Mouse (Mus musculus): ENCODE data around the gene Dda1. TPM values are rescaled to one million over a fixed set of nuclear protein-coding genes. Genes with fewer than 3 reads are reported as not detected.

Gene Dda1
- total RNA-seq, 2 experiments from 2014 or later, result 42.0 to 46.2 TPM

GRCm38 (mm10) chr8:71496481-71496880, 27.5 kb downstream of the Dda1 start:
- DNase-seq, result peak; percentile 96

DNA sequence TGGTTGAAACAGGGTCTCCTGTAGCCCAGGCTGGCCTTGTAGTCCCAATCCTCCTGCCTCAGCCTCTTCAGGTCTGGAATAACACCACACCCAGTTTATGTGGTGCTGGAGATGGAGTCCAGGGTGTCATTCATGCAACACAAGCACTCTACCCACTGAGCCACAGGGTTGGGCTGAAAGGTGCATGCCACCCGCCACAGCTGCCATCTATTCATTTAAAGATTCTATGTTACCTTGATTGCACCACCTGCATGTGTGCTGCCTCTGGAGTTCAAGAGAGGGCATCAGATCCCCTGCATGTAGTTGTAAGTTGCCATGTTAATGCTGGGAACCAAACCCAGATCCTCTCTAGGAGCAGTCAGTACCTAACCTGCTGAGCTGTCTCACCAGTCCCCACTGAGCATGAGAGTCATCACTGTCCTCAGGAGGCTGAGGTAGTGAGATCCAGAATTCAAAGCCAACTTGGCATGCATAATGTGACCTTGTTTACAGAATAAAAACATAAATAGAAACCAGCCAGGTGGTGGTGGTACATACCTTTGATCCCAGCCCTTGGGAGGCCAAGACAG, 28.2 kb downstream of the Dda1 start:
- DNase-seq, result no peak

DNA sequence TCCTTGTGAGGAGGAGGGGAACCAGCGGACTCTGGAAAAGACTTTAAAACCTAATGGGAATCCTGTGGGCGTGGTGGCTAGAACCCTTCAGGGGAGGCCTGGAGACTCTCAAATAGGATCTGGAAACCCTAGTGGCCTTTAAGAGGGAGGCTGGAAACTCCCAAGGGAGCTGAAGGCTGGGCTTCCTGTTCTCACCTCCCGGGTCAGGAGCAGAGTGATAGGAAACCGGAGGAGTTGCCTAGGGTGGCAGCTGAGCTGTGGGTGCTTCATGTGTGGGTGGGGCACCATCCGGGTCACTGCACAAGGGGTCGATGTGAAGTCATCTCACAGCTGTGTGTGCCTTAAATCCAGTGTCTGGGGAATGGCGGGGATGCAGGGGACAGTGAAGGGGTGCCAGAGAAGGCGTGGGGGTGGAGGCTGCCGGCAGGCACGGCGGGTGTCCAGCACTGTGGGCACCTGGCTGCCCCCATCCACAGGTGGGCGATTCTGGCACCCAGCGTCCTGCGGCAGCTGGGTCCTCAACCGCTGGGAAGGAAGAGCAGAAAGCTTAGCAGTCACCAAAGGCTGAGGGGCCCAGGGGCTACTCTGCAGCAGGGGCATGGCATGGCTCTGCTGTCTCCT, 29.0 kb downstream of the Dda1 start:
- no peak for DNase-seq

DNA sequence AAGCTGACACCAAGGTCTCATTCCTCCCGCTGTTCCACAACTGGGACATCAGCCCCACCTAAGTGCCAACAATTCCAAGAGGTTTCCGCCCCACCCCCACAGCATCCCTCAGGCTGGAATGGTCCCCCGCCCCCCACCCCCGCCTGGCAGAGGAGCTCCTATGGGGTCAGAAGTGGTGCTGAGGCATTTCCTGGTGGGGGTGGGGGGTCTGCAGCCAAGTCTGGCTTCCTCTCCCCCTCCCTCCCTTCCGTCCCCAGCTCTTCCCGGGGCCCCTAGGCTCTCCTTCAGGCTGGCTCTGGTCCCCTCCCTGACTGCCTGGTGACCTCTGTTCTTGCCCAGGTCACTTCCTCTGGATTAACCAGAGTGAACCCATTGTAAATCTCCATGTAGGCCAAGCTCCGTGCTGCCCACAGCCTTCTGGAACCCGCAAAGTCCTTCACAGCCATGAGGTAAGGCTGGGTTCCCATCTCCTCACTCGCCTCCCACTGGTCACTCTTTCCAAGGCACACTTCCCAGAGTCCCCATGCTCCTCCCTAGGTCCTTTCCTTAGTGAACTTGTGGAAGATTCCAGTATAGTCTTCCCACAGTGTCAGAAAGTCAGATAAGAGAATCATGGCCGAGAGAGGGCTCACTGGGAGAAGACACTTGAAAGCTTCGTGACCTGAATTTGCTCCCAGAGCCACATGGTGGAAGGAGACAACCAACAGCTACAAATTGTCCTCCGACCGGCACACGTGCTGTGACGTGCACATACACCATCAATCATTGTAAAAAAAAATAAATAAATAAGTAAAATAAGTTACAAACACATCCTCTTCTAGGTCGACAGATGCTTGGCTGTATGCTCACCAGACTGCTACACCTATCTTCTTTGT, 30.1 kb downstream of the Dda1 start:
- no peak for DNase-seq

GRCm38 (mm10) chr8:71504349-71504748, 35.4 kb downstream of the Dda1 start:
- DNase-seq, result no peak

- no peak for DNase-seq
Measured at GRCm38 (mm10) chr8:71505326-71505725, 36.3 kb downstream of the Dda1 start.

DNA sequence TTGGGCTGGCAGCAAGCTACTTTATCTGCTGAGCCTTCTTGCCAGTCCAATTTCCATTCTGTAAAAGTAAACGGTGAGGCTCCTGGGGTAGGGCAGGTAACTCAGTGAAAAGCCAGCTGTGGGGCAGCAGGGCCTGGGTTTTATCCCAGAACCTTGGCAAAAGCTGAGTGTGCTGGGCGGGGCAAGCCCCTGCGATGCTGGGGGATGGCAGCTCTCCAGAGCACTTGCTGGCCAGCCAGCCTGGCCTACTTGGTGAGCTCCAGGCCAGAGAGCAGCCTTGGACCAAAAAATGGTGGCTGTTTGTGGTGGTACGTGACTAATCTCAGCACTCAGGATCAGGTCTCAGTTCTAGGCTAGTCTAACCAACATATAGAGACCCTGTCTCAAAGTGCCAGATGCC, 37.0 kb downstream of the Dda1 start:
- no peak for DNase-seq

DNA sequence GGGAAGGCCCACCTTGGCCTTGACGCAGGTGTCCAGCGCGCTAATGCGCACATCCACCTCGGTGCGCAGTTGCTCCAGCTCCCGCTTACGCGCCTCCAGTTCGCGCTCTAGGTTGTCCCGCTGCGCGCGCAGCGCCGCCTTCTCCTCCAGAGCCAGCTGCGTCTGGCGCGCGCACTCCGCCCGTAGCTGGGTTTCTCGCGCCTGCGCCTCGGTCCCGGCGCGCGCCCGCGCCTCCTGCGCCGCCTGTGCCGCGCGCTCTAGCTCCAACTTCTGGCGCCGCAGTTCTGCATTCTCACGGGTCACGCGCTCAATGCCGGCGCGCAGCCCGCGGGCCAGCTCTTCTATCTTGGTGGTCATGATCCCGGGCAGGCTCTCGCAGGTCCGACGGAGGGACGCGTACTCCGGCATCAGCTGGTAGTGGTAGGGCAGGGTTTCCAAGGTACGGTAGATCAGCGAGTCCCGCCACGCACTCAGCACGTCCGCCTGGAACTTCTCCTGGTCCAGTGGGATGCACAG, 38.6 kb downstream of the Dda1 start:
- DNase-seq, result peak; percentile 82

DNA sequence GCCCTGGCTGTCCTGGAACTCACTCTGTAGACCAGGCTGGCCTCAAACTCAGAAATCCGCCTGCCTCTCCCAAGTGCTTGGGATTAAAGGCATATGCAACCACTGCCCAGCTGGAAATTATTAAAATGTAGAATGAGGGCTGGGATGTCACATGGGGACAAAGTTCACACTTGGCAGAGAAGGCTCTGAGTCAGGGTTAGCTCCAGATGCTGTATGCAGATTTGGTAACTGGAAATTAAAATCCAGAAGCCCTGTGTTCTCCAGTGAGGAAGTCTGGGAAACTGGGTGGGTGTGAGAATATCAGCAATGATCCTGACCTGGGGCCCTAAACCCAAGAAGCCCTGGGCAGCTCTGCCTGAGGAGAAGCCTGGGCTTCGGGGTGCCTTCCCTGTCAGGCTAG, 40.3 kb downstream of the Dda1 start:
- no peak for DNase-seq

- no peak for DNase-seq
Measured at GRCm38 (mm10) chr8:71511644-71512043, 42.6 kb downstream of the Dda1 start, which contains the start of gene Plvap. TSS of gene Plvap (minus strand) at chr8:71511752.

DNA sequence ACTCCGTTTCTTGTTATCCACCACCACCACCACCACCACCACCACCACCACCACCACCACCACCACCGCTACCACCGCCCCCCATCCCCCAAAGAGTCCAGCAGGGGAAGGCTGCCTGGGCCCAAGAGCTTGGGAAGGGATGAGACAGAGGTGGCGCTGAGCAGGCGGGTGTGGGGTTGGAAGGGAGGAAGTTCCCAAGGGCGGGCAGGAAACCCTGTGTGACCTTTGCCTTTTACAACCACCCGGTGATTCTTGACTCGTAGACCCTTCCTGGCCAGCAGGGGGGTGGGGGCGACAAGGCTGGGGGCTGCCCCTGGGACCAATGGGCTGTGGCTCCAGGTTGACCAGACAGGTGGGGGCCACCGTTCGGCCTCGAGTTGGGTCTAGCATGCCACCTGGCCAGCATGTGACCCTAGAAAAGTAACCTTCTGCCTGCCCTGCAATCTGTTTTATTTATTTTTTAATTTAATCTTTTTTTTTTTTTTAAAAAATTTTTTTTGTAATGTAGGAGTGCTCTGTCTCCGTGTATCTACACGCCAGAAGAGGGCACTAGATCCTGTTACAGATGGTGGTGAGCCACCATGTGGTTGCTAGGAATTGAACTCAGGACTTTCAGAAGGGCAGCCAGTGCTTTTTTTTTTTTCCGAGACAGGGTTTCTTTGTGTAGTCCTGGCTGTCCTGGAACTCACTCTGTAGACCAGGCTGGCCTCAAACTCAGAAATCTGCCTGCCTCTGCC, 44.2 kb downstream of the Dda1 start:
- no peak for DNase-seq

GRCm38 (mm10) chr8:71515043-71515442, 46.0 kb downstream of the Dda1 start:
- DNase-seq, result no peak

GRCm38 (mm10) chr8:71516786-71517185, 47.8 kb downstream of the Dda1 start:
- no peak for DNase-seq

DNA sequence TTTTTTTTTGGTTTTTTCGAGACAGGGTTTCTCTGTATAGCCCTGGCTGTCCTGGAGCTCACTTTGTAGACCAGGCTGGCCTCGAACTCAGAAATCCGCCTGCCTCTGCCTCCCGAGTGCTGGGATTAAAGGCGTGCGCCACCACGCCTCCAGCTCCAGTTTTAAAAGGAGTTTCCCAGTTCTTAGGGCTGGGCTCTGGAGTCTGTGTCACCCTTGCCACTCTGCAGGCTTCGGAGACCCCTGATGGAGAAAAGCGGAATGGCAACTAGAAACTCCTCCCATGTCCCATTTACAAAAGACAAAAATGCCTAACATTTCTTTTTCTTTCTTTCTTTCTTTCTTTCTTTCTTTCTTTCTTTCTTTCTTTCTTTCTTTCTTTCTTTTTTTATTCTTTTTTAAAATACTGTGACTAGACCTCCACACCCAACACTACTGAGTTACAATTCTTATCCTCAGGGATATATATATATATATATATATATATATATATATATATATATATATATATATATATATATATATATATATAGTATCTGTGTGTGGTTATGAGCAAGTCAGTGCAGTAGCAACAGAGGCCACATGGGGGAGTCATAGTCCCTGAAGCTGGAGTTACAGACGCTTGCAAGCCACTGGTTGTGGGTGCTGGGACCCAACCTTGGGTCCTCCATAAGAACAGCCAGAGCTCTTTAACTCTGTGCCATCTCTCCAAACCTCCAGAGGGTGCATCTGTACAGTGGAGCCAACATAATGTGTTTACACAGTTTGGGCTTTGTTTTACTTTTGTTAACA, 50.2 kb downstream of the Dda1 start:
- DNase-seq, result peak; percentile 82

DNA sequence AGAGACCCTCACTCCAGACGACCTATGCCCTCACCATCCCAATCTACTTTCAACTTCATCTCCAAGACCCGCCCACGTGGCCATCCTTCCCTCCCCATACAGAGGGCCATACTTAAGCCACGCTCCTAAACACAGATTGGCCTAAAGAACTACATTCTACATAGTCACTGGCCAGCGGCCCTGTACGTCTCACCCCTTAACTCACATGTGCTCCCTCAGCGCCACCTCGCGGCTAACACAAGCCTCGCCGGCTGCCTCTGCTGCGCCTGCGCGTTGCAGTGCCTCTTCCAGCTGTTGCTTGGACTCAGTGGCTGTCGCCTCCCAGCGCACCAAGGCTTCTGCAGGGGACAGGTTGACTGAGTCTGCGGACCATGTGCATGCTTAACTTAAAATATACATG, 52.6 kb downstream of the Dda1 start:
- peak; percentile 99 for DNase-seq

DNA sequence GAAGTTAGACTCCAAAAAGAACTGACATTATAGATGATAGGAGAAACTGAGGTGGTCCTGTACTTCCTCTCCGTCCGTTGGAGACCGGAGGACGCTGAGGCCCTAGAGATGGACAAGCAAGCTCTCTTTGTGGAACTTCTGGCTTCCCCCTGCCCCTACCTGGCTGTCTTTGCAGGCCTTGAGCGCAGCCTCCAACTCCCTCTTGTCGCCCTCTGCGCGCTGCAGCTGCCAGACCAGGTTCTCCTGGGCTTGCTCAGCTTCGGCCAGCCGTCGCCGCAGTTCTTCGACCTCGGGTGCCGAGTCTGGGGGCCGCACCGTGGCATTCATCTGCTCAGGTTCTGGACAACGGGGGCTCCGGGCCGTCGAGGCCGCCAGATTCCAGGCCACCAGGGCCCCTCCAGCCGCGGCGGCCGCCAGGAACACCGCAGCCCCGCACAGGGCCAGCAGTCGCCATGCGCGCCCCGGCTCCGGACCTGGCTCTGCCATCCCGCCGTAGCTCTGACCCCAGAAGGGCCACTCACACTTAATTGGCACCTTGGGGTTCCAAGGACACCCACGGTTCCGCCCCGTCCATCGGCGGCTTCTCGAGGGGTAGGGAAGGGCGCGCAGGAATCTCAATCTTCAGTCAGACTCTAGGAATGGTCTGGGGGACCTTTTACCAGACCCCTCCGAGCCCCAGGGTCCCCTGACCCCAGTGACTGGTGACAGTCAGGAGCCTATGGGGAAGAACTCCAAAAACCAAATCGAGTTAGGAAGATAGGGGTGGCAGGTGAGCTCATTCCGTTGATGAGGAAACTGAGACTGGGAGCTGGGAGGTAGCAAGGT, 56.4 kb downstream of the Dda1 start, which contains the start of gene Ccdc194:
Ccdc194 (minus strand) TSS at position 486 of the 825 bp plus-strand sequence.
- no peak for DNase-seq
